Mouse (Mus musculus): ENCODE data around the gene Gpn2. TPM values are rescaled to one million over a fixed set of nuclear protein-coding genes. Genes with fewer than 3 reads are reported as not detected.

The Gpn2 gene
- polyA plus RNA-seq (2011; ENCODE audit: insufficient read depth, insufficient read length, low read depth, missing spikeins): 22.2 and 24.3 TPM in 2 replicates

GRCm38 (mm10) chr4:133584059-133584951 is at the start of gene Gpn2:
Gpn2 (plus strand) TSS chr4:133584362.
- Histone ChIP-seq H3K4me1 (ENCODE audit: control insufficient read depth, insufficient read depth, low read length) (no peaks in the 10 kb centered on the region), H3K4me3 (ENCODE audit: low read depth, low read length) (peak within 1 kb of the TSS; percentile 95), H3K9me3 (replicated peaks; ENCODE audit: control insufficient read depth, insufficient read depth, low read length, poor library complexity, severe bottlenecking) (no peaks in the 10 kb centered on the region), H3K36me3 (ENCODE audit: control insufficient read depth, insufficient read depth, low read length, poor library complexity, severe bottlenecking) (peaks cover 25% of the 10 kb centered on the region), H3K27me3 (ENCODE audit: control insufficient read depth, insufficient read depth, low read length, poor library complexity, severe bottlenecking) (no peaks in the 10 kb centered on the region), H3K27ac (ENCODE audit: insufficient read depth, low read length) (peak within 1 kb of the TSS; percentile 70), H3K9ac (ENCODE audit: low read depth, poor library complexity, severe bottlenecking) (peak within 1 kb of the TSS; percentile 83)
- TF ChIP-seq EP300 (IDR thresholded peaks at IDR 0.05; ENCODE audit: insufficient read depth, low read depth, low read length) (no peak), POLR2A (IDR thresholded peaks at IDR 0.05; ENCODE audit: insufficient read depth, low read length) (peak; percentile 83)

GRCm38 (mm10) chr4:133536081-133536480 is 48.1 kb upstream of the Gpn2 start:
- no peak overlapping the region for H3K9ac ChIP-seq (ENCODE audit: low read depth, poor library complexity, severe bottlenecking)
- no peaks in the 10 kb centered on the region for H3K27me3 ChIP-seq (ENCODE audit: control insufficient read depth, insufficient read depth, low read length, poor library complexity, severe bottlenecking)
- no peaks in the 10 kb centered on the region for H3K9me3 ChIP-seq (replicated peaks; ENCODE audit: control insufficient read depth, insufficient read depth, low read length, poor library complexity, severe bottlenecking)
- H3K4me1 ChIP-seq (ENCODE audit: control insufficient read depth, insufficient read depth, low read length): no peaks in the 10 kb centered on the region
- H3K27ac ChIP-seq (ENCODE audit: insufficient read depth, low read length): no peak overlapping the region
- no peak overlapping the region for H3K4me3 ChIP-seq (ENCODE audit: low read depth, low read length)
- peaks cover 61% of the 10 kb centered on the region for H3K36me3 ChIP-seq (ENCODE audit: control insufficient read depth, insufficient read depth, low read length, poor library complexity, severe bottlenecking)
- no peak for TF ChIP-seq EP300 (IDR thresholded peaks at IDR 0.05; ENCODE audit: insufficient read depth, low read depth, low read length)

GRCm38 (mm10) chr4:133536652-133537051 is 47.5 kb upstream of the Gpn2 start:
- peaks cover 62% of the 10 kb centered on the region for H3K36me3 ChIP-seq (ENCODE audit: control insufficient read depth, insufficient read depth, low read length, poor library complexity, severe bottlenecking)
- TF ChIP-seq POLR2A (IDR thresholded peaks at IDR 0.05; ENCODE audit: insufficient read depth, low read length): no peak
- TF ChIP-seq CTCF (IDR thresholded peaks at IDR 0.05; ENCODE audit: low read depth, low read length): no peak
- TF ChIP-seq EP300 (IDR thresholded peaks at IDR 0.05; ENCODE audit: insufficient read depth, low read depth, low read length): no peak
- H3K9ac ChIP-seq (ENCODE audit: low read depth, poor library complexity, severe bottlenecking): no peak overlapping the region
- H3K27me3 ChIP-seq (ENCODE audit: control insufficient read depth, insufficient read depth, low read length, poor library complexity, severe bottlenecking): no peaks in the 10 kb centered on the region
- no peak overlapping the region for H3K4me3 ChIP-seq (ENCODE audit: low read depth, low read length)
- no peak overlapping the region for H3K27ac ChIP-seq (ENCODE audit: insufficient read depth, low read length)
- H3K9me3 ChIP-seq (replicated peaks; ENCODE audit: control insufficient read depth, insufficient read depth, low read length, poor library complexity, severe bottlenecking): no peaks in the 10 kb centered on the region
- no peaks in the 10 kb centered on the region for H3K4me1 ChIP-seq (ENCODE audit: control insufficient read depth, insufficient read depth, low read length)

GRCm38 (mm10) chr4:133545272-133546231 is 38.6 kb upstream of the Gpn2 start, which contains the start of gene Nudc:
Nudc (minus strand) TSS chr4:133545996.
- Histone ChIP-seq H3K4me1 (ENCODE audit: control insufficient read depth, insufficient read depth, low read length) (peaks cover 4% of the 10 kb centered on the region), H3K27ac (ENCODE audit: insufficient read depth, low read length) (no peak within 1 kb of the TSS), H3K9ac (ENCODE audit: low read depth, poor library complexity, severe bottlenecking) (peak within 1 kb of the TSS; percentile 83), H3K4me3 (ENCODE audit: low read depth, low read length) (peak within 1 kb of the TSS; percentile 98), H3K9me3 (replicated peaks; ENCODE audit: control insufficient read depth, insufficient read depth, low read length, poor library complexity, severe bottlenecking) (no peaks in the 10 kb centered on the region), H3K36me3 (ENCODE audit: control insufficient read depth, insufficient read depth, low read length, poor library complexity, severe bottlenecking) (peaks cover 30% of the 10 kb centered on the region), H3K27me3 (ENCODE audit: control insufficient read depth, insufficient read depth, low read length, poor library complexity, severe bottlenecking) (no peaks in the 10 kb centered on the region)
- TF ChIP-seq POLR2A (IDR thresholded peaks at IDR 0.05; ENCODE audit: insufficient read depth, low read length) (no peak), CTCF (IDR thresholded peaks at IDR 0.05; ENCODE audit: low read depth, low read length) (no peak), EP300 (IDR thresholded peaks at IDR 0.05; ENCODE audit: insufficient read depth, low read depth, low read length) (no peak)

- TF ChIP-seq CTCF (IDR thresholded peaks at IDR 0.05; ENCODE audit: low read depth, low read length) (no peak), EP300 (IDR thresholded peaks at IDR 0.05; ENCODE audit: insufficient read depth, low read depth, low read length) (no peak), POLR2A (IDR thresholded peaks at IDR 0.05; ENCODE audit: insufficient read depth, low read length) (no peak)
- H3K4me1 ChIP-seq (ENCODE audit: control insufficient read depth, insufficient read depth, low read length): no peaks in the 10 kb centered on the region
- H3K9me3 ChIP-seq (replicated peaks; ENCODE audit: control insufficient read depth, insufficient read depth, low read length, poor library complexity, severe bottlenecking): no peaks in the 10 kb centered on the region
- H3K27me3 ChIP-seq (ENCODE audit: control insufficient read depth, insufficient read depth, low read length, poor library complexity, severe bottlenecking): no peaks in the 10 kb centered on the region
- H3K27ac ChIP-seq (ENCODE audit: insufficient read depth, low read length): no peak overlapping the region
- H3K4me3 ChIP-seq (ENCODE audit: low read depth, low read length): no peak overlapping the region
- no peak overlapping the region for H3K9ac ChIP-seq (ENCODE audit: low read depth, poor library complexity, severe bottlenecking)
- no peaks in the 10 kb centered on the region for H3K36me3 ChIP-seq (ENCODE audit: control insufficient read depth, insufficient read depth, low read length, poor library complexity, severe bottlenecking)
Measured at GRCm38 (mm10) chr4:133552029-133552428, 32.1 kb upstream of the Gpn2 start.

All from ES-Bruce4 (cell line).